Mouse (Mus musculus) gastrocnemius, postnatal 36 days (tissue): ENCODE results near the gene Lpo. TPM values are rescaled to one million over a fixed set of nuclear protein-coding genes. Genes with fewer than 3 reads are reported as not detected.

Experiments used
- DNase-seq, 2 experiments: peaks; one replicate each; pipeline ENCODE4 v3.0.0; 2022
- intact Hi-C: fragments of 180-260 bp; cut with DNase I; formaldehyde crosslinking; loops from one replicate; pipeline ENCODE4 v1.15.1; 2025
- microRNA-seq, 2 experiments: library from miRNA; unstranded; fragments of <30 nt; microRNA quantifications; one replicate each; pipeline ENCODE4 v1.2.0; 2021
- total RNA-seq, 2 experiments: library from RNA; stranded (reverse); gene quantifications; 2 replicates each; pipeline ENCODE4 v1.2.3; 2021

Gene Lpo
- total RNA-seq, 2 experiments from 2014 or later = not detected

DNA sequence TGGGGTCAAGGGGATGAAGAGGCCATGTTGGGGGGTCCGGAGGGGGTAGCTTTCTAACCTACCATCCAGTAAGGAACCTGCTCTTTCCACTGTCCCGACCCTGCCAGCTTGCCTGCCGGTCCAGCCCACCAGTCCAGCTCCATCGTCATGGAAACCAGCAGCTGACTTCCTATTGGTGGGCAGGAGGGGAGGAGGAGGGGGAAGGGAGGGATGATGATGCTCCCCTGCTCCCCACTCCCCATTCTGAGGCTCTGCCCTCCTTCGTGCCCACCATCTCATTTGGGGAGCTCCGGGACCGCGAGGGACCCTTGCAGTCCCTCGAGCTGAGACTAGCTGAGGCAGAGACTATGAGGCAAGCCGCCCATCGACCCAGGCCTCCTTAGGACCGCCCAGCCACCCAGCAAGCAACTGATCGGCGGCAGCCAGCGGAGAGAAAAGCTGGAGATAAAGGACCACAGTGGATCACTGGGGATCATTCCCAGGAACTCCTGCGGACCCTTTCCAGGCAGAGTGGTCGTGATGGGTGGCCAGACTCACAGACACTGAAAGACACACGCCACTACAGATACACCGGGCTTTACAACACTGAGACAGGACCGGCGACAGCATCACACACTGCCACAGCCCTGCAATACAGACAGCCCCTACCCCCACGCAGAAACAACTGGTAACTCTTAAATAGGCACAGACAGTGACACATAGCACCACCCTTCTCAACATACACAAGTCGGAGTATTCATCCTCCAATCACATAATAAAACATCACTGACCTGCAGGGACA, 67.6 kb downstream of the Lpo start, which contains the start of gene Tspoap1:
TSS of gene Tspoap1 (plus strand) at position 241 of the 781 bp plus-strand sequence.
- intact Hi-C loops = no loop called here
- DNase-seq = no peak

DNA sequence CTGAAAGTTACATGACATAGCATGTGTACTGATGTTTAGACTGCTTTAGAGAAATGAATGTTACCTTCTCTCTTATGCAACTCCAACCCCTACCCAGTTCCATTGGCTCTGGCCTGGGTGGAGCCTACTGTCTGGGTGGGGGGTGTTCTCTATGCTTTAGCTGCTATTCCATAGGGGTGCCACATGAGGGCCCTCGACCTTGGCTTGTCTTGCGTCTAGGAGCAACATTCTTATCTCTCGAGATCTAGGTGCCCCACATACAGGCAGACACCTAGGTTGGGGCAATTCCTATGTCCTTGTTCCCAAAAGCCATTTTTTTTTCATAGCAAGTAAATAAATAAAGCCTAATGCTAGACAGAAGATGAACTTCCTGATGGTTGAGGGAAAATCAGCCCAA, 68.5 kb downstream of the Lpo start:
- DNase-seq = no peak
- intact Hi-C loops = no loop called here

DNA sequence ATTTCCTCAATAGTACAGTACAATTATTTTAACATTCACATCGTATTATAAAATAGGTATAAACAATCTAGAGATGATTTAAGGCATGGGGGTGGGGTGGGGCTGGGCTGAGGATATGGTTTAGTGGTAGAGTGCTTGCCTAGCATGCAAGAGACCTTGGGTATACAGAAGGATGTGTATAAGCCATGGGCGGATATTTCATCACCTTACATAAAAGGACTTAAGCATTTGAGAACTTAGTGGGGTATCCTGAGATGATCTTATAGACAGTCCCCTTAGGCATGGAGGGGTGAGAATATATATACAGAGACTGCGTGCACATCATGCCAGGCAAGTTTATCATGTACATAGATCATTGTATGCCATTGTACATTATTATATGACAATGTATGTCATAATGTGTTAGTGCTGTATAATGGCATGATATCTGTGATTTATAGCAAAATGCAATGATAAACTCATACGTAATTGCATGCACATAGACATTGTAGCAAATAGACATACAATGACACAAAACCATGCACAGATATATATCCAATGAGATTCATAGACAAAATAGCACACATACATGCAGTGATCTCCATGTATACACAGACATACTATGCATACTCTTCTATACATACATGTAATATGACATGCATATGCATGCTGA, 69.0 kb downstream of the Lpo start:
- no peak for DNase-seq
- intact Hi-C loops = no loop called here

DNA sequence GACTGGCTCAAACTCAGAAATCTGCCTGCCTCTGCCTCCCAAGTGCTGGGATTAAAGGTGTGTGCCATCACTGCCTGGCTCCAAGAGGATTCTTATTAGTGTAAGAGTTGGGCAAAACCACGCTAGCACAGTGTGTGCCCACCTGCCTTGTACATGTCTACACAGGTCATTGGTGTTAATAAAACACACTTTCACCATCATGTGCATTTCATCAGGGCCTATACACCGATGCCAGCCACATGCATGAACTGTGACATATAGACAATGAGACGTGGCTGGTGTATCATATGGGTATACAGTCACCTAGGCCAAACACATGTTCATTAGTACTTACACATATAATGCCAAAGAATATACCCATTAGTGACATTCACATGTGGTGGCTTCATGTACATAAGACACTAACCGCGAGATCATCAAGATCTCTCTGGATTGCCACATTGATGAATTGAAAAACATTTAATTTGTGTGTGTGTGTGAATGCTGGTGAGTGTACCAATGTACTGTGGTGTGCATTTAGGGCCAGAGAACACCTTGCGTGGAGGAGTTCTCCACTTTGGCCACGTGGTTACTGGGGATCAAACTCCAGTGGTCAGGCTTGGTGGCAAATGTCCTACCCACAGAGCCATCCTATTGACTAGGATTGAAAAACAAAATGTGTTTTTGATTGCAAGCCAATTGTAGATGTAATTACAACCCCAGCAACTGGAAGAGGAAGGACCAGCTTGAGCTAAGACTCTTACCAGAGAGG, 69.8 kb downstream of the Lpo start:
- intact Hi-C loops = no loop called here

DNA sequence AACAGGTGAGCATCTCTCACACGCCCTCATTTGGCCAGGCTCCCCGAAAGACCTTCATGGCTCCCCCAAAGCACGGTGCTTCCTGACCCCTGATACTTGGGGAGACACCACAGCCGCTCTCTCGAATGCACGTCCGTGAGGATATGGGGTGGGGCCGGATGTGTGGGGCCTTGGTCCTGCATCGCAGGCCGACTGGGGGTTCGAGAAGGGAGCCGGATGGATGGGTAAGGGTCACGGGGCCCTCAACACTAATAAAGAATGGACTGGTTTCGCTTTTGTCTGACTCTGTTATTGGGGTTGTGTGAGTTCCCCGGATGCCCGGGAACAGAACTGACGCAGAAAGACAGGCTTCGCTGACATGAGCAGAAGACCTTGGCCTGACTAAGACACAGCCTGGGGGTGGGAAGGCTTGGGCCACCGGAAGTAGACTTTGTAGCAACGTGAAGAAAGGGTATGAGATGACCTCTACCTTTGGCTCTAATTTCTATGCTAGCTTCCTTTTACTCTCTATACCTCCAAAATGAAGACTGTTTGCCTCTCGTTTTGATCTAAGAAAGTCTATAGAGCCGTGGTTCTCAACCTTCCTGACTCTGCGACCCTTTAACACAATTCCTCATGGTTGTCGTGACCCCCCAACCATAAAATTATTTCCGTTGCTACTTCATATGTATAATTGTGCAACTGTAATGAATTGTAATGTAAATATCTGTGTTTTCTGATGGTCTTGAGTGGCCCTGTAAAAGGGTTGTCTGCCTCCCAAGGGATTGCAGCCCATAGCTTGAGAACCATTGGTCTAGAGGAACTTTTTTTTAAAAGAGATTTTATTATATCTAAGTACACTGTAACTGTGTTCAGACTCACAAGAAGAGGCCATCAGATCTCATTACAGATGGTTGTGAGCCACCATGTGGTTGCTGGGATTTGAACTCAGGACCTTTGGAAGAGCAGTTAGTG, 70.8 kb downstream of the Lpo start:
- intact Hi-C loops = no loop called here
- no peak for DNase-seq

More for the DNA sequence above, 69.8 kb downstream of the Lpo start:
- DNase-seq = no peak

Small RNA genes within 50 kb of the gene (microRNA-seq; reads per million reads assigned to microRNA genes)
- gene Mir142 (0 reads per million in 2 experiments), gene Mir142b (0 reads per million in 2 experiments)

Other genes with a start within 250 kb of the Lpo start
- 10 to 100 TPM in 1 of 2 experiments, 1 to 10 TPM in 1; 8.9 to 13.4 TPM for gene Mtmr4, start 236.1 kb downstream of the Lpo start, total RNA-seq
- not detected for gene Hsf5, start 211.1 kb downstream of the Lpo start, total RNA-seq
- gene Rnf43, start 165.6 kb downstream of the Lpo start, total RNA-seq = under 1 TPM; 0.15 to 0.38 TPM
- 10 to 100 TPM; 26.8 to 37.6 TPM for gene Supt4a, start 90.7 kb downstream of the Lpo start, total RNA-seq
- gene Tspoap1, start 67.7 kb downstream of the Lpo start, total RNA-seq = under 1 TPM in 1 of 2 experiments, not detected in 1; 0.13 TPM
- gene Mpo, start 34.7 kb downstream of the Lpo start, total RNA-seq = not detected
- gene Mks1, start 24.9 kb upstream of the Lpo start, total RNA-seq = 1 to 10 TPM; 1.3 to 1.8 TPM
- gene Epx, start 47.2 kb upstream of the Lpo start, total RNA-seq = not detected
- gene Olfr462, start 64.0 kb upstream of the Lpo start, total RNA-seq = not detected
- gene Olfr463, start 69.1 kb upstream of the Lpo start, total RNA-seq = not detected
- gene Olfr464, start 92.7 kb upstream of the Lpo start, total RNA-seq = not detected
- 100 to 1,000 TPM; 157 to 161 TPM for gene Dynll2, start 159.2 kb upstream of the Lpo start, total RNA-seq
- gene Srsf1, start 219.1 kb upstream of the Lpo start, total RNA-seq = 10 to 100 TPM; 54.4 to 60.2 TPM
- gene Vezf1, start 240.0 kb upstream of the Lpo start, total RNA-seq = 10 to 100 TPM; 50.0 to 71.2 TPM